Mouse (Mus musculus): Measurements from ENCODE around the gene Aktip.

DNA sequence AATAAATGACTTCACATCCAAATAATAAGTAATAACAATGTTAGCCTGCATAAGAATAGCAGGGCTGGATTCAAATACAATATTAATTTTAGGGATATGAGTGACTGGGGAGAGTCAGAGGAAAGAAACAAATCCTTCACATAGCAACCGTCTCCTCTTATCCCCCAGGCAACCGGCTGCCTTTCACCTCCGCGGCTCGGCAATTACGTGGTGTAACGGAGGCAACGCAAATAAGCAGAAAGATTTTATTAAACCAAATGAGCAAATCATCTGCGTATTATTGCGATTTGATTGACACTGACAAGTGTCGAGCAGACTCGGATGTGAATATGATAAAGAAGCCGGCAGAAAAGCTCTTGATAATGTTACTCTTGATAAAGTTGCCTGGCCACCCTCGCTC is 28.9 kb downstream of the Aktip start:
- TF ChIP-seq MAFK (IDR thresholded peaks at IDR 0.05; ENCODE audit: insufficient read depth, low read depth, low read length) (no peak), ZNF384 (IDR thresholded peaks at IDR 0.05; ENCODE audit: low read depth, low read length) (no peak), HCFC1 (IDR thresholded peaks at IDR 0.05; ENCODE audit: borderline replicate concordance, insufficient read depth, low read length) (no peak), CHD2 (IDR thresholded peaks at IDR 0.05; ENCODE audit: low read depth, low read length) (no peak), ZC3H11A (IDR thresholded peaks at IDR 0.05; ENCODE audit: borderline replicate concordance, low read depth, low read length) (no peak)
